Comparison of ENCODE assay signal across 10 mouse cellular contexts in genomic region chr2:164744987-164745386, GRCm38 (mm10). TPM values are rescaled to one million over a fixed set of nuclear protein-coding genes. Genes with fewer than 3 reads are reported as not detected.
A peak's percentile ranks its signal among the peaks of the same experiment; 100 is the strongest.
DNase-seq lines count a peak whose midpoint lies in the region; ATAC-seq and TF ChIP-seq lines count a peak whose summit lies in the region.
"Had no signal": no experiment of that assay in that cellular context is flagged by ENCODE, and none has a peak within 500 bp of the region (broad histone marks: within the 10 kb centered on the region; RNA-seq: fewer than 3 reads in every experiment).

No protein-coding gene starts in this region.

- peak overlapping the region; percentile 91 for H3K4me2 ChIP-seq in lung, embryonic 14.5 days
- H3K4me2 ChIP-seq in limb, embryonic 11.5 days (ENCODE audit: low read depth, severe bottlenecking) = peak overlapping the region; percentile 59; the same call in 1 of the 2 replicates
- peak overlapping the region; percentile 67 for H3K4me2 ChIP-seq in neural tube, embryonic 14.5 days (ENCODE audit: low read depth, low read length)

- no peak for DNase-seq in lung, embryonic 14.5 days
- DNase-seq in lung, postnatal 10 days = no peak
- DNase-seq in limb, embryonic 11.5 days (ENCODE audit: low spot score) = no peak
- no peak for DNase-seq in adrenal gland, postnatal 10 days
- no peak for DNase-seq in cerebellum, postnatal 10 days
- DNase-seq in cerebellum, adult 11-12 months = no peak

- H3K4me1 ChIP-seq in lung, embryonic 14.5 days (ENCODE audit: insufficient read depth) = no peaks in the 10 kb centered on the region
- H3K4me1 ChIP-seq in embryonic fibroblast, embryonic 13.5 days (ENCODE audit: control insufficient read depth, insufficient read depth, low read length) = peaks cover 7% of the 10 kb centered on the region
- peaks cover 5% of the 10 kb centered on the region for H3K4me1 ChIP-seq in limb, embryonic 11.5 days (ENCODE audit: control insufficient read depth, insufficient read depth, low read length)
- H3K4me1 ChIP-seq in neural tube, embryonic 14.5 days (ENCODE audit: control insufficient read depth, insufficient read depth, low read length) = peaks cover 21% of the 10 kb centered on the region

- ATAC-seq in lung, embryonic 14.5 days (ENCODE audit: insufficient read depth) = no peak
- ATAC-seq in limb, embryonic 11.5 days (ENCODE audit: insufficient number of reproducible peaks, low FRiP score, low TSS enrichment, low read depth) = no peak
- ATAC-seq in neural tube, embryonic 14.5 days (ENCODE audit: low read depth) = no peak

- no peak for TF ChIP-seq CTCF in lung, embryonic 14.5 days (IDR thresholded peaks at IDR 0.05; ENCODE audit: low read depth)
- TF ChIP-seq CTCF in embryonic fibroblast, embryonic 13.5 days (IDR thresholded peaks at IDR 0.05; ENCODE audit: borderline replicate concordance, insufficient read depth, low read length) = no peak

- peak overlapping the region; percentile 91; the same call in 1 of the 2 replicates for H3K9ac ChIP-seq in lung, embryonic 14.5 days
- no peak overlapping the region for H3K9ac ChIP-seq in limb, embryonic 11.5 days (ENCODE audit: low read length)
- H3K9ac ChIP-seq in neural tube, embryonic 14.5 days (replicated peaks; ENCODE audit: low read depth, low read length) = peak overlapping the region; percentile 92; the same call in 1 of the 2 replicates

- H3K27me3 ChIP-seq in lung, embryonic 14.5 days (ENCODE audit: insufficient read depth, low read length) = no peaks in the 10 kb centered on the region
- no peaks in the 10 kb centered on the region for H3K27me3 ChIP-seq in limb, embryonic 11.5 days (ENCODE audit: control insufficient read depth, insufficient read depth, low read length)
- no peaks in the 10 kb centered on the region; the same call in 1 of the 2 replicates for H3K27me3 ChIP-seq in neural tube, embryonic 14.5 days (ENCODE audit: control insufficient read depth, insufficient read depth, low read length)

- no peak for TF ChIP-seq POLR2A in embryonic fibroblast, embryonic 13.5 days (IDR thresholded peaks at IDR 0.05; ENCODE audit: low read depth, low read length)

- 69% methylated on average over 13 of the region's 13 CpGs for WGBS in lung, embryonic 14.5 days
- 72% methylated on average over 13 of the region's 13 CpGs for WGBS in limb, embryonic 11.5 days
- 76% methylated on average over 13 of the region's 13 CpGs for WGBS in neural tube, embryonic 14.5 days

- H3K36me3 ChIP-seq in lung, embryonic 14.5 days (ENCODE audit: insufficient read depth) = peaks cover 28% of the 10 kb centered on the region
- H3K36me3 ChIP-seq in limb, embryonic 11.5 days (ENCODE audit: control insufficient read depth, insufficient read depth, low read length) = peaks cover 4% of the 10 kb centered on the region; the same call in 1 of the 2 replicates
- H3K36me3 ChIP-seq in neural tube, embryonic 14.5 days (ENCODE audit: control insufficient read depth, insufficient read depth, low read length) = peaks cover 10% of the 10 kb centered on the region; the same call in 1 of the 2 replicates

- H3K9me3 ChIP-seq in lung, embryonic 14.5 days (ENCODE audit: low read depth, low read length) = no peaks in the 10 kb centered on the region
- no peaks in the 10 kb centered on the region for H3K9me3 ChIP-seq in limb, embryonic 11.5 days (ENCODE audit: control insufficient read depth, low read length)
- H3K9me3 ChIP-seq in neural tube, embryonic 14.5 days (ENCODE audit: control insufficient read depth, low read length) = no peaks in the 10 kb centered on the region

- H3K4me3 ChIP-seq in lung, embryonic 14.5 days (ENCODE audit: low read depth, low read length) = peak overlapping the region; percentile 91
- peak overlapping the region; percentile 71 for H3K4me3 ChIP-seq in embryonic fibroblast, embryonic 13.5 days (ENCODE audit: insufficient read depth, low read length)
- peak overlapping the region; percentile 80; the same call in 1 of the 2 replicates for H3K4me3 ChIP-seq in limb, embryonic 11.5 days (ENCODE audit: low read depth, low read length)
- peak overlapping the region; percentile 87 for H3K4me3 ChIP-seq in neural tube, embryonic 14.5 days (ENCODE audit: low read depth, low read length)

- no peak overlapping the region for H3K27ac ChIP-seq in lung, embryonic 14.5 days (ENCODE audit: low read depth)
- no peak overlapping the region for H3K27ac ChIP-seq in embryonic fibroblast, embryonic 13.5 days (ENCODE audit: insufficient read depth, low read length)
- no peak overlapping the region for H3K27ac ChIP-seq in limb, embryonic 11.5 days (replicated peaks; ENCODE audit: low read depth, low read length)
- H3K27ac ChIP-seq in neural tube, embryonic 14.5 days (ENCODE audit: low read depth, low read length) = no peak overlapping the region

RNA-seq across cellular contexts. Expression of gene Wfdc3, which starts 0.7 kb away (rescaled TPM):
- 1.3 and 1.4 TPM in 2 replicates for polyA plus RNA-seq in lung, embryonic 14.5 days (2014; fragmentation: Nextera tagmentation; extraction: Ambion mirVana)
- not detected in 2 replicates for polyA plus RNA-seq in embryonic fibroblast, embryonic 13.5 days (2011; ENCODE audit: insufficient read length, low read depth, missing spikeins)
- polyA plus RNA-seq in limb, embryonic 11.5 days (2014; fragmentation: Nextera tagmentation; extraction: Ambion mirVana) = 0.55 and 1.0 TPM in 2 replicates
- 0.77 and 1.2 TPM in 2 replicates for polyA plus RNA-seq in neural tube, embryonic 14.5 days (2014; fragmentation: Nextera tagmentation; extraction: Ambion mirVana)
- under 1 TPM; 0.54 to 0.70 TPM for total RNA-seq in adrenal gland, postnatal 10 days (2021)

RNA-seq across cellular contexts. Expression of gene Dnttip1, which starts 0.8 kb away (rescaled TPM):
- polyA plus RNA-seq in lung, embryonic 14.5 days (2014; fragmentation: Nextera tagmentation; extraction: Ambion mirVana) = 74.7 and 77.6 TPM in 2 replicates
- 28.7 and 30.8 TPM in 2 replicates for polyA plus RNA-seq in embryonic fibroblast, embryonic 13.5 days (2011; ENCODE audit: insufficient read length, low read depth, missing spikeins)
- 87.0 and 96.4 TPM in 2 replicates for polyA plus RNA-seq in limb, embryonic 11.5 days (2014; fragmentation: Nextera tagmentation; extraction: Ambion mirVana)
- polyA plus RNA-seq in neural tube, embryonic 14.5 days (2014; fragmentation: Nextera tagmentation; extraction: Ambion mirVana) = 49.0 and 56.0 TPM in 2 replicates
- 10 to 100 TPM; 39.1 to 42.1 TPM for total RNA-seq in adrenal gland, postnatal 10 days (2021)

RNA-seq across cellular contexts. Expression of gene Ube2c, which starts 24.7 kb away (rescaled TPM):
- polyA plus RNA-seq in lung, embryonic 14.5 days (2014; fragmentation: Nextera tagmentation; extraction: Ambion mirVana) = 586 and 619 TPM in 2 replicates
- polyA plus RNA-seq in embryonic fibroblast, embryonic 13.5 days (2011; ENCODE audit: insufficient read length, low read depth, missing spikeins) = 101 and 146 TPM in 2 replicates
- 634 and 636 TPM in 2 replicates for polyA plus RNA-seq in limb, embryonic 11.5 days (2014; fragmentation: Nextera tagmentation; extraction: Ambion mirVana)
- 30.6 and 38.9 TPM in 2 replicates for polyA plus RNA-seq in neural tube, embryonic 14.5 days (2014; fragmentation: Nextera tagmentation; extraction: Ambion mirVana)
- 10 to 100 TPM; 28.1 to 33.7 TPM for total RNA-seq in adrenal gland, postnatal 10 days (2021)

RNA-seq across cellular contexts. Expression of gene Spint5, which starts 29.9 kb away (rescaled TPM):
- not detected in 2 replicates for polyA plus RNA-seq in lung, embryonic 14.5 days (2014; fragmentation: Nextera tagmentation; extraction: Ambion mirVana)
- polyA plus RNA-seq in embryonic fibroblast, embryonic 13.5 days (2011; ENCODE audit: insufficient read length, low read depth, missing spikeins) = not detected in 2 replicates
- not detected in 2 replicates for polyA plus RNA-seq in limb, embryonic 11.5 days (2014; fragmentation: Nextera tagmentation; extraction: Ambion mirVana)
- polyA plus RNA-seq in neural tube, embryonic 14.5 days (2014; fragmentation: Nextera tagmentation; extraction: Ambion mirVana) = not detected in 2 replicates
- total RNA-seq in adrenal gland, postnatal 10 days (2021) = not detected
- total RNA-seq: left cerebral cortex, postnatal 4 days had no signal
- polyA plus RNA-seq: thymus, adult 2 months had no signal

RNA-seq across cellular contexts. Expression of gene Tnnc2, which starts 34.8 kb away (rescaled TPM):
- not detected in 2 replicates for polyA plus RNA-seq in lung, embryonic 14.5 days (2014; fragmentation: Nextera tagmentation; extraction: Ambion mirVana)
- polyA plus RNA-seq in embryonic fibroblast, embryonic 13.5 days (2011; ENCODE audit: insufficient read length, low read depth, missing spikeins) = not detected in 2 replicates
- polyA plus RNA-seq in limb, embryonic 11.5 days (2014; fragmentation: Nextera tagmentation; extraction: Ambion mirVana) = 13.8 and 14.6 TPM in 2 replicates
- 1.9 and 6.4 TPM in 2 replicates for polyA plus RNA-seq in neural tube, embryonic 14.5 days (2014; fragmentation: Nextera tagmentation; extraction: Ambion mirVana)
- total RNA-seq in adrenal gland, postnatal 10 days (2021) = 100 to 1,000 TPM; 221 to 908 TPM
- total RNA-seq: left cerebral cortex, postnatal 4 days had no signal
